Mouse (Mus musculus): ENCODE data around the gene Otog. TPM values are rescaled to one million over a fixed set of nuclear protein-coding genes. Genes with fewer than 3 reads are reported as not detected.

Gene Otog
- total RNA-seq, 2 experiments from 2014 or later = 2.9 TPM; not detected in 1

Other genes starting within 250 kb of the Otog start
- under 1 TPM in 1 of 2 experiments, not detected in 1; 0.60 TPM for gene Abcc6, start 210.7 kb upstream of the Otog start, total RNA-seq (2021)
- 10 to 100 TPM; 67.8 to 69.6 TPM for gene Nomo1, start 207.3 kb upstream of the Otog start, total RNA-seq (2021)
- 1 to 10 TPM in 1 of 2 experiments, under 1 TPM in 1; 0.86 to 2.3 TPM for gene Kcnj11, start 140.2 kb upstream of the Otog start, total RNA-seq (2021)
- 1 to 10 TPM; 1.6 to 1.7 TPM for gene Abcc8, start 61.0 kb upstream of the Otog start, total RNA-seq (2021)
- gene Ush1c, start 2.5 kb upstream of the Otog start, total RNA-seq (2021) = 1 to 10 TPM; 2.8 to 3.2 TPM
- gene Myod1, start 135.5 kb downstream of the Otog start, total RNA-seq (2021) = not detected
- under 1 TPM; 0.13 to 0.16 TPM for gene Kcnc1, start 155.5 kb downstream of the Otog start, total RNA-seq (2021)

Data from adrenal gland, postnatal 36 days (tissue).